Mouse (Mus musculus): ENCODE measurements at regions not wholly inside any gene's neighbourhood (a gene's known extent, or its start where the extent isn't known, plus 50 kb on each side); places are given as distances from the start of the nearest gene placed in this dataset.

DNA sequence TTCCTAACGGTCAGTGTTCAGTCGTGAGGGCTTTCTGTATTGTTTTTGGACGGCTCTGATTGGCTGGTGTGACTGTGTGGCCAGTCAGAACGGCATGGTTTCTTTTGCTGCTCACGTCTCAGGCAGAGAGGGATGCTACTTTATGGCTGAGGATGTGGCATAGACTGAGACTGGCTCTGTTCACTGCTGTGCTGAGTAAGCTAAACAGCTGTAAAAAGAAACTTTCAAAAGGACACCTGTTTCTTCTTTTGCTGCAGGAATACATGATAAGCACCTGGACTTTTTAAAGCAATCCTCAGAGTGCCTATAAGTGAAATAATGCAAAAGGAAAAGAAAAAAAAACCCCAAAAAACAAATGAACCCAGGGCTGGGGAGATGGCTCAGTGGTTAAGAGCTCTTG, 113.7 kb upstream of the Klf14 start:
- peaks cover 43% of the 10 kb centered on the region for H3K4me1 ChIP-seq (ENCODE audit: control insufficient read depth, insufficient read depth, low read length)
- no peak for TF ChIP-seq POLR2A (IDR thresholded peaks at IDR 0.05; ENCODE audit: low read depth, low read length)
- TF ChIP-seq CTCF (IDR thresholded peaks at IDR 0.05; ENCODE audit: borderline replicate concordance, insufficient read depth, low read length): no peak
- H3K27ac ChIP-seq (ENCODE audit: insufficient read depth, low read length): 0 out of 2 replicates have a peak overlapping the region, but pooled peaks have one; percentile 81
- H3K4me3 ChIP-seq (ENCODE audit: insufficient read depth, low read length): no peak overlapping the region

DNA sequence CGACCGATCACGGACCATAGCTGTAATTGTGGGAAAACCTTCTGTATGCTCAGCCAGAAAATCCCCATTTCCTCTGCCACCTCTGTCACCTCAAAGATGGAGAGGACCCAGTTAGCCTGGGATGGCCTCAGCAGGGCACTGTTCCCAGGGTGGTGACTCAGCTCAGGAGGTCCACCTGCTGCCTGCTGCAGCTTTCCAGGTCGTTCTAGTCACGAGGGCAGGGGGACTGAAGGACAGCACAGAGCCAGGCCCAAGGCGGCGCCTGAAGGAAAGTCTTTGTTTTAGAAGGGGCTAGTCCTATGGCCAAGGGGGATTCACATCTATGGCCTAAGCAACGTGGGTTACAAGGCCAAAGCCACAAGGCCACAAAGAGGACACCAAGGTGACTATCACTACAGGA, 114.5 kb upstream of the Klf14 start:
- Histone ChIP-seq H3K27ac (ENCODE audit: insufficient read depth, low read length) (peak overlapping the region; percentile 91), H3K4me3 (ENCODE audit: insufficient read depth, low read length) (no peak overlapping the region), H3K4me1 (ENCODE audit: control insufficient read depth, insufficient read depth, low read length) (peaks cover 49% of the 10 kb centered on the region)
- TF ChIP-seq CTCF (IDR thresholded peaks at IDR 0.05; ENCODE audit: borderline replicate concordance, insufficient read depth, low read length): no peak
- TF ChIP-seq POLR2A (IDR thresholded peaks at IDR 0.05; ENCODE audit: low read depth, low read length): no peak

DNA sequence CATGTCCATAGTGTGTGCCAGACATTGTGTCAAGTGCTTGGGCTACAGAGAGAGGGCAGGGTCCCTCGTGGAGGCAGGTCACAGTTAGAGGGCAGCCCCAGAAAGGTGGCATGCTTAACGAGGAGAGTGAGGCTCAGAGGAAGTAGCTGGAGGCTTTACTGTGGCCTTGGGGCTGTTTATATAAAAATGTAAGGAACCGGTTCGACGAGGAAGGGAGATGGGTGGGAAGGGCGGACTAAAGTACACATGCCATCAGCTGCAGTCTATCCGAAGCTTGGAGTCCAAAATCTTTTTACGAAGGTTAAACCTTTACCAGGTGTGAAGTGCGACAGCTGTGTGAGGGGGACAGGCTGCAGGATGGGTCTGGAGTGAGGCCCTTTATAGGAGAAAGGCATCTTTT, 115.5 kb upstream of the Klf14 start:
- Histone ChIP-seq H3K27ac (ENCODE audit: insufficient read depth, low read length) (peak overlapping the region; percentile 91), H3K4me1 (ENCODE audit: control insufficient read depth, insufficient read depth, low read length) (peaks cover 56% of the 10 kb centered on the region), H3K4me3 (ENCODE audit: insufficient read depth, low read length) (no peak overlapping the region)
- TF ChIP-seq POLR2A (IDR thresholded peaks at IDR 0.05; ENCODE audit: low read depth, low read length): no peak
- no peak for TF ChIP-seq CTCF (IDR thresholded peaks at IDR 0.05; ENCODE audit: borderline replicate concordance, insufficient read depth, low read length)

DNA sequence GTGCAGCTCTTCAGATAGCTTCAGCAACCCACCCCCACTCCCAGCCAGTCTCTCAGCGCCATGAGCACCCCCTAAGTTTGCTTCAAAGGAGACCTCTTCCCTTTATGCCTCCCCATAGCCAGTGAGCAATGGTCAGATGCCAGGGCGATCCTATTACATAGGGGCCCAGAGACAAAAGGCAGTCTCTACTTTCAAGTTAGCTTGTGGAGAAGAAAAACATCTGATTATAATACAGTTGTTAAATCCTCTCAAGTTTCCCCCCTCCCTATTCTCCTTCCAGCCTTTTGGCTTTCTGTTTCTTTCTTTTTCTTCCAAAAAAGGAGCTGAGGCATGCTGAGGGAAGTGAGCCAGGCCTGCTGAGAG, 116.3 kb upstream of the Klf14 start:
- Histone ChIP-seq H3K4me3 (ENCODE audit: insufficient read depth, low read length) (no peak overlapping the region), H3K4me1 (ENCODE audit: control insufficient read depth, insufficient read depth, low read length) (peaks cover 56% of the 10 kb centered on the region), H3K27ac (ENCODE audit: insufficient read depth, low read length) (peak overlapping the region; percentile 91)

DNA sequence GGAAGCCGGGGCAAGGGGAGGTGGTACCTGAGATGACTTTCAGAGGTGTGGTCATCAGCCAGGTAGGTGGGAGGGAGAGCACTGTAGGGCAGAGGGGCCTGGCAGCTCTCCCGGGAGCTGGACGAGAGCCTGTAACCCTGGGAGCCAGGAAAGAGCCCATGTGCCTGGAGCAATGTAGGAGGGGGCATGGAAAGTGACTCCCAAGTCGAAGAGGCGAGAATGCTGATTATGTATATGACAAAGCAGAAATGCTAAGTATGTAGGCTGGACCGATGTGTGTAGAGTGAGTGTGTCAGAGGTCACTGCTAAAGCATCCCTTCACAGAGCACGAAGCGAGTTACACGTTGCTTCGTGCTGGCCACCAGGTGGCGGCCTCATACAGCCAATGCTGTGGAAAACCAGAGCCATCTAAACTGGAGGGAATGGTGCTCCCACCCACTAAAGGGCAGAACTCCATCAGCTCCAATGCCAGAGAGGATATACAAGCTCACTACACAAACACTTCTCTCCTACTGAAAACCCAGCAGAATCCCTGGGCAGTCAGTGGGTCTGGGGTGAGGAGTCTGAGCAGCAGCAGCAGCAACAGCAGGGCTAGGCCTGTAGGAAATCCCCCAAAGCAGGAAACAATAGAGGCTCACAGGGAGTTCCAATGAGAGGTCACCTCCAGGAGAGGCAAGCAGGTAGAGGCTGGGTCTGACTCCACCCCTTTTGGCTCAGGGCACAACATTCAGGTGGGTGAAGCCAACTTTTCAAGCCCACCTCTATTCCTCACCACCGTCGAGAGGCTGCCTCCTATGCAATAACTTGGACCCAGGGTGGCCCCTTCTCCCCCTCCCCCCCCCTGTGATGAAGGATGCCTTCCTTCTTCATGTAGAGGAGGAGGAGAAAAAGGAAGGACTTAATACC, 116.9 kb upstream of the Klf14 start:
- H3K4me3 ChIP-seq (ENCODE audit: insufficient read depth, low read length): no peak overlapping the region
- H3K4me1 ChIP-seq (ENCODE audit: control insufficient read depth, insufficient read depth, low read length): peaks cover 62% of the 10 kb centered on the region
- H3K27ac ChIP-seq (ENCODE audit: insufficient read depth, low read length): peak overlapping the region; percentile 91
- TF ChIP-seq CTCF (IDR thresholded peaks at IDR 0.05; ENCODE audit: borderline replicate concordance, insufficient read depth, low read length): peak; percentile 87; the same call in 1 of the 2 replicates
- peak; percentile 36; the same call in 1 of the 2 replicates for TF ChIP-seq POLR2A (IDR thresholded peaks at IDR 0.05; ENCODE audit: low read depth, low read length)

More for the DNA sequence above, 116.3 kb upstream of the Klf14 start:
- TF ChIP-seq POLR2A (IDR thresholded peaks at IDR 0.05; ENCODE audit: low read depth, low read length) (no peak), CTCF (IDR thresholded peaks at IDR 0.05; ENCODE audit: borderline replicate concordance, insufficient read depth, low read length) (no peak)

DNA sequence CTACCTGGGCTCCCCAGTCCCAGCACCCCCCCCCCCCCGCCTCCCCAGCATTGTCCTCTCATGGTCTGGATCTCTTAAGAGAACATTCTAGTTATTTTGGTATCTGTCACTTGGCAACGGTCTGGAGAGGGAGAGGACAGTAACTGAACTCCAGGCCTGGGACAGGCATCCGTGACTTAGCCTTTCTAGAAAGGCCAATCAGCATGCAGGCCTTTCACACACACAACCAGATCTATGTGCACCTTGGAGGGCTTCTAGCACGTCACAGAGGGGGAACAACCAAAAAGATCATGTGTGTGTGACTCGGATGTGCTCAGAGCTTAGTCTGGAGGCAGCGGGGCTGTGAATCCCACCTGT, 117.6 kb upstream of the Klf14 start:
- Histone ChIP-seq H3K27ac (ENCODE audit: insufficient read depth, low read length) (peak overlapping the region; percentile 97), H3K4me3 (ENCODE audit: insufficient read depth, low read length) (no peak overlapping the region), H3K4me1 (ENCODE audit: control insufficient read depth, insufficient read depth, low read length) (peaks cover 63% of the 10 kb centered on the region)
- TF ChIP-seq CTCF (IDR thresholded peaks at IDR 0.05; ENCODE audit: borderline replicate concordance, insufficient read depth, low read length): no peak
- 0 out of 2 replicates have a peak, but pooled peaks have one; percentile 11 for TF ChIP-seq POLR2A (IDR thresholded peaks at IDR 0.05; ENCODE audit: low read depth, low read length)

DNA sequence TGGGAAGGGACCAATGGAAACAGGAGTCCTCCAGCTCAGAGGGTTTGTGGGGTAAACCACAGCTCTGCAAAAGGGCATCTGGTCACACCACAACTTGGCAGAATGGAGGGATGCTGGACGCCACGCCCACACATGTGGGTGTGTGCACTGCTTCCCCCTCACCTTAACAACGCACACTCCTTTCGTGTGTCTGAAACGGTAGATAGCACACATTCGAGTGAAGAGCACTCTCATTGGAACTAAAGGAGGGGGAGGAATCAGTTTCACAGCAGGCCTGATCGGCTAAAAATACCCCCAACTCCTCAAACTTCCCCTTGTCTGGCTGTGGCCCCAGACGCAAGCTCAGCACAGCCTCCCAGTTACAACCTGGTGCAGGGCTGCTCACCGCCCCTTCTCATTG, 118.3 kb upstream of the Klf14 start:
- no peak for TF ChIP-seq CTCF (IDR thresholded peaks at IDR 0.05; ENCODE audit: borderline replicate concordance, insufficient read depth, low read length)
- peak; percentile 48; the same call in 1 of the 2 replicates for TF ChIP-seq POLR2A (IDR thresholded peaks at IDR 0.05; ENCODE audit: low read depth, low read length)
- H3K27ac ChIP-seq (ENCODE audit: insufficient read depth, low read length): peak overlapping the region; percentile 97
- H3K4me1 ChIP-seq (ENCODE audit: control insufficient read depth, insufficient read depth, low read length): peaks cover 57% of the 10 kb centered on the region
- no peak overlapping the region for H3K4me3 ChIP-seq (ENCODE audit: insufficient read depth, low read length)

DNA sequence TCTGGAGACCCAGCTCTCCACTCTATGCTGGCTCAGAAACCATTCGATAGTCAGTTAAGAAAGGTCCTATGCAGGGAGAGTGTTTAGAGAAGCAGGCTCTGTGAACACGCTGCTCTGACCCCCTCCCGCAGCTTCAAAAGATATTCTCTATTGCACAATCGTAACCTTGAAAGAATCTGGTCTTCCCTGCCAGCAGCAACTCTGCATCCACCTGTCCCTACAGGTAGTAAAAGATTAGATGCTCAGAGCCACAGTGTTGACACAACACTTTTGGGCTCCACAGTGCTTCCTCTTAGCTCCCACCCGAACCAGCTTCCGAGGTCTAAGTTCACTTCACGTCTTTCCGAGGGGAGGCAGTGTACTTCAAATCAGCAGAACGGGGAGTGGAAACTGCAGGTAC, 118.9 kb upstream of the Klf14 start:
- peak overlapping the region; percentile 97 for H3K27ac ChIP-seq (ENCODE audit: insufficient read depth, low read length)
- no peak overlapping the region for H3K4me3 ChIP-seq (ENCODE audit: insufficient read depth, low read length)
- no peak for TF ChIP-seq CTCF (IDR thresholded peaks at IDR 0.05; ENCODE audit: borderline replicate concordance, insufficient read depth, low read length)
- no peak for TF ChIP-seq POLR2A (IDR thresholded peaks at IDR 0.05; ENCODE audit: low read depth, low read length)
- H3K4me1 ChIP-seq (ENCODE audit: control insufficient read depth, insufficient read depth, low read length): peaks cover 61% of the 10 kb centered on the region

DNA sequence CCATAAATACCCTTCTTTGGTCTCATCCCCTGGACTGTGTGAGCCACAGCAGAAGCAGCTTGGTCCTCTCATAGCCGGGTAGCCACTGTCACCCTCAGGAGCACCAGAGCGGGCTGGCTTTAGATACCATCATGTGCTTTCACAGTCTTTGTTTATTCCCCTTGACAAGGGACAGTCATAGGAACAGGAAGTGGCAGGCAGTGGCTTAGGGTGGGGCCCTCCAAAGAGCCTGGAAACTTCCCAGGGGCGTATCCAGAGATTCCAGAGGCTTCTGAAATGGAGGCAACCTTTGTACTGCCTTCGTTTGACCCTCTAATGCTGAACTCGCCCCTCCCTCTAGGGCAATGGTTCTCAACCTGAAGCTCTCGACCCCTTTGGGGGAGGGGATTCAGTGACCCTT, 119.5 kb upstream of the Klf14 start:
- no peak overlapping the region for H3K4me3 ChIP-seq (ENCODE audit: insufficient read depth, low read length)
- peaks cover 64% of the 10 kb centered on the region for H3K4me1 ChIP-seq (ENCODE audit: control insufficient read depth, insufficient read depth, low read length)
- peak overlapping the region; percentile 97 for H3K27ac ChIP-seq (ENCODE audit: insufficient read depth, low read length)
- TF ChIP-seq POLR2A (IDR thresholded peaks at IDR 0.05; ENCODE audit: low read depth, low read length) (0 out of 2 replicates have a peak, but pooled peaks have one; percentile 10), CTCF (IDR thresholded peaks at IDR 0.05; ENCODE audit: borderline replicate concordance, insufficient read depth, low read length) (no peak)

DNA sequence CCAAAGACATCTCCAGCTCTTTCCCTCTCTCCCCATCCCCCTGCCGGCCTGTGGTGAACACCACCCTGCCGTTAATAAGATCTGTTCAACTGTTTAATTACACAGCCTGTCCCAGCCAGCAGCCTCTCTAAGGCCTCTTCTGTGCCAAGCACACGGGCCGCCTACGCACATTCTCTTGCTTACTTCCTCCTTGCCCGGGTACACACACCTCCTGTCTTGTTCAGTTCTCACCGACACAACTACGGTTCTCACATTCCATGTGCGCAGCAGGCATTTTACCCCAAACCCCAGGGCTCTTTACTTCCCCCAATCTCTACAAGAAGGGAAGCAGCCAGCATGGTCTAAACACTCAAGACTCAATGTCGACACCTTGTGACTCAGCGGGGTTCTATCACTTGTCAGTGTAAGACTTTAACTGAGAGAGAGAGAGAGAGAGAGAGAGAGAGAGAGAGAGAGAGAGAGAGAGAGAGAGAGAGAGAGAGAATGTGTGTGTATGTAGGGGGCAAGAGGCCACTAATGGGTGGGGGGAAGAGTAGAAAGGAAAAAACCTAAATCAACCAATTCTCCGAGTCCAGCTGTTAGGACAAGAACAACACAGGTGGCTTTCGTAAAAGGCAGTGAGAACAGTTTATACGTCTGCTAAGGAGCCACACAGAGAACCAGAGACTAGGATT, 120.8 kb upstream of the Klf14 start:
- H3K4me1 ChIP-seq (ENCODE audit: control insufficient read depth, insufficient read depth, low read length): peaks cover 55% of the 10 kb centered on the region
- H3K27ac ChIP-seq (ENCODE audit: insufficient read depth, low read length): peak overlapping the region; percentile 97
- TF ChIP-seq CTCF (IDR thresholded peaks at IDR 0.05; ENCODE audit: borderline replicate concordance, insufficient read depth, low read length) (no peak), POLR2A (IDR thresholded peaks at IDR 0.05; ENCODE audit: low read depth, low read length) (no peak)
- H3K4me3 ChIP-seq (ENCODE audit: insufficient read depth, low read length): no peak overlapping the region
